18 mouse cellular contexts compared by ENCODE assay signal in genomic region chr11:32803658-32804057, GRCm38 (mm10). TPM values are rescaled to one million over a fixed set of nuclear protein-coding genes. Genes with fewer than 3 reads are reported as not detected.
A peak's percentile ranks its signal among the peaks of the same experiment; 100 is the strongest.
DNase-seq lines count a peak whose midpoint lies in the region; TF ChIP-seq lines count a peak whose summit lies in the region.
"Had no signal": no experiment of that assay in that cellular context is flagged by ENCODE, and none has a peak within 500 bp of the region (broad histone marks: within the 10 kb centered on the region; RNA-seq: fewer than 3 reads in every experiment).

No protein-coding gene starts in this region.

- 50% methylated on average over 4 of the region's 4 CpGs for WGBS in lung, adult 2 months

- no peak for TF ChIP-seq POLR2A in lung, adult 2 months (IDR thresholded peaks at IDR 0.05; ENCODE audit: borderline replicate concordance, extremely low read depth, low read depth, low read length)

- intact Hi-C loops in heart, postnatal 25 days (cut with DNase I) = no loop called here

- H3K4me1 ChIP-seq in lung, adult 2 months (ENCODE audit: control insufficient read depth, insufficient read depth, low read length) = no peaks in the 10 kb centered on the region; the same call in 1 of the 2 replicates

- DNase-seq in adrenal gland, adult 2 months = peak; percentile 22
- no peak for DNase-seq in adrenal gland, adult 8-10 months
- DNase-seq in heart, postnatal 4 days = peak; percentile 38
- DNase-seq in heart, postnatal 25 days (ENCODE audit: low spot score) = no peak
- DNase-seq in lung, postnatal 14 days = peak; percentile 44
- no peak for DNase-seq in lung, adult 2 months
- DNase-seq in gastrocnemius, postnatal 25 days = peak; percentile 37
- no peak for DNase-seq in retina, postnatal 1 day
- DNase-seq: cerebellum, adult 2 months; forebrain, postnatal 0 days; right cerebral cortex, postnatal 14 days; thymus, adult 2 months had no signal

- TF ChIP-seq CTCF in lung, adult 2 months (IDR thresholded peaks at IDR 0.05; ENCODE audit: insufficient read depth, low read length) = no peak

- no peak overlapping the region for H3K4me3 ChIP-seq in lung, adult 2 months (replicated peaks; ENCODE audit: extremely low read depth, low read depth, low read length)
- H3K4me3 ChIP-seq: intestine, embryonic 15.5 days; limb, embryonic 15.5 days; myocyte had no signal

RNA-seq across cellular contexts. Expression of gene Smim23, which starts 20.7 kb away (rescaled TPM):
- total RNA-seq in adrenal gland, adult 2 months (2021) = not detected
- not detected in 2 replicates for polyA plus RNA-seq in adrenal gland, adult 2 months (2012; rRNA removed)
- not detected for total RNA-seq in adrenal gland, adult 8-10 months (2022)
- not detected for total RNA-seq in heart, postnatal 4 days (2021)
- not detected for total RNA-seq in heart, postnatal 25 days (2021)
- not detected in 2 replicates for polyA plus RNA-seq in lung, adult 2 months (2012; rRNA removed)
- not detected for total RNA-seq in gastrocnemius, postnatal 25 days (2021)
- total RNA-seq: forebrain, postnatal 0 days; gastrocnemius, postnatal 4 days; heart, postnatal 36 days; left cerebral cortex, adult 18-20 months had no signal
- polyA plus RNA-seq: cerebellum, adult 2 months; forebrain, postnatal 0 days; intestine, embryonic 15.5 days; limb, embryonic 15.5 days; myocyte; thymus, adult 2 months had no signal

Comparison
In these comparisons a context has a peak if more than half of its experiments do, and no peak if none do; other contexts are left out.
1. DNase-seq: peak in adrenal gland, adult 2 months (single experiment), heart, postnatal 4 days (single experiment), lung, postnatal 14 days (single experiment) and gastrocnemius, postnatal 25 days (single experiment); none in adrenal gland, adult 8-10 months (single experiment), heart, postnatal 25 days (single experiment), lung, adult 2 months (single experiment) and retina, postnatal 1 day (single experiment).